Mouse (Mus musculus): ENCODE data around the gene Eomes. TPM values are rescaled to one million over a fixed set of nuclear protein-coding genes. Genes with fewer than 3 reads are reported as not detected.

The Eomes gene
- total RNA-seq (2021), result 1 to 10 TPM; 1.3 TPM

GRCm38 (mm10) chr9:118477961-118478360, at the start of gene Eomes:
Gene Eomes (plus strand): TSS chr9:118478212.
- DNase-seq (ENCODE audit: extremely low spot score in 1 of 2, low spot score in 1 of 2), result no peak

GRCm38 (mm10) chr9:118444809-118445208, 33.2 kb upstream of the Eomes start:
- no peak for DNase-seq (ENCODE audit: extremely low spot score in 1 of 2, low spot score in 1 of 2)

- no peak for DNase-seq (ENCODE audit: extremely low spot score in 1 of 2, low spot score in 1 of 2)
Observed at GRCm38 (mm10) chr9:118449336-118449735, 28.7 kb upstream of the Eomes start.

GRCm38 (mm10) chr9:118453427-118453826, 24.6 kb upstream of the Eomes start:
- DNase-seq (ENCODE audit: extremely low spot score in 1 of 2, low spot score in 1 of 2), result no peak

GRCm38 (mm10) chr9:118455188-118455845, 22.7 kb upstream of the Eomes start:
- peak in 1 of 2 experiments; percentile 7 for DNase-seq (ENCODE audit: extremely low spot score in 1 of 2, low spot score in 1 of 2)

GRCm38 (mm10) chr9:118456405-118456804, 21.6 kb upstream of the Eomes start:
- DNase-seq (ENCODE audit: extremely low spot score in 1 of 2, low spot score in 1 of 2), result no peak

GRCm38 (mm10) chr9:118458039-118458438, 20.0 kb upstream of the Eomes start:
- DNase-seq (ENCODE audit: extremely low spot score in 1 of 2, low spot score in 1 of 2), result no peak

- no peak for DNase-seq (ENCODE audit: extremely low spot score in 1 of 2, low spot score in 1 of 2)
Observed at GRCm38 (mm10) chr9:118464031-118464430, 14.0 kb upstream of the Eomes start.

- no peak for DNase-seq (ENCODE audit: extremely low spot score in 1 of 2, low spot score in 1 of 2)
Observed at GRCm38 (mm10) chr9:118468301-118468700, 9.7 kb upstream of the Eomes start.

- no peak for DNase-seq (ENCODE audit: extremely low spot score in 1 of 2, low spot score in 1 of 2)
Observed at GRCm38 (mm10) chr9:118469272-118469671, 8.7 kb upstream of the Eomes start.

GRCm38 (mm10) chr9:118471296-118471695, 6.7 kb upstream of the Eomes start:
- DNase-seq (ENCODE audit: extremely low spot score in 1 of 2, low spot score in 1 of 2), result no peak

- no peak for DNase-seq (ENCODE audit: extremely low spot score in 1 of 2, low spot score in 1 of 2)
Observed at GRCm38 (mm10) chr9:118476211-118476765, 1.7 kb upstream of the Eomes start.

- no peak for DNase-seq (ENCODE audit: extremely low spot score in 1 of 2, low spot score in 1 of 2)
Observed at GRCm38 (mm10) chr9:118476766-118477271, 1.2 kb upstream of the Eomes start.

- DNase-seq (ENCODE audit: extremely low spot score in 1 of 2, low spot score in 1 of 2), result no peak
Observed at GRCm38 (mm10) chr9:118477281-118477931, 606 bp upstream of the Eomes start.

- DNase-seq (ENCODE audit: extremely low spot score in 1 of 2, low spot score in 1 of 2), result no peak
Observed at GRCm38 (mm10) chr9:118478458-118478838, 436 bp downstream of the Eomes start.

- no peak for DNase-seq (ENCODE audit: extremely low spot score in 1 of 2, low spot score in 1 of 2)
Observed at GRCm38 (mm10) chr9:118478839-118479507, 961 bp downstream of the Eomes start.

GRCm38 (mm10) chr9:118479508-118480291, 1.7 kb downstream of the Eomes start:
- no peak for DNase-seq (ENCODE audit: extremely low spot score in 1 of 2, low spot score in 1 of 2)

- DNase-seq (ENCODE audit: extremely low spot score in 1 of 2, low spot score in 1 of 2), result no peak
Observed at GRCm38 (mm10) chr9:118480292-118480690, 2.3 kb downstream of the Eomes start.

GRCm38 (mm10) chr9:118482210-118482609, 4.2 kb downstream of the Eomes start:
- no peak for DNase-seq (ENCODE audit: extremely low spot score in 1 of 2, low spot score in 1 of 2)

- DNase-seq (ENCODE audit: extremely low spot score in 1 of 2, low spot score in 1 of 2), result no peak
Observed at GRCm38 (mm10) chr9:118486361-118487095, 8.5 kb downstream of the Eomes start.

Data from layer of hippocampus, postnatal 25 days (tissue).